Mouse (Mus musculus) lung, adult 10 weeks (tissue): ENCODE results near the gene Vmn1r86. TPM values are rescaled to one million over a fixed set of nuclear protein-coding genes. Genes with fewer than 3 reads are reported as not detected.

Source experiments
- polyA plus RNA-seq: library from polyadenylated mRNA; stranded (reverse); fragments of 350-450 nt; fragmentation: Illumina TruSeq; extraction: RNeasy Lipid Tissue Mini Kit (QIAGEN cat#74804); gene quantifications from one replicate; pipeline ENCODE4 v1.2.3, GENCODE M21; 2014; ENCODE audit warnings: low read depth, low replicate concordance; ENCODE audit not compliant: insufficient read depth

Gene Vmn1r86
- polyA plus RNA-seq = not detected

DNA sequence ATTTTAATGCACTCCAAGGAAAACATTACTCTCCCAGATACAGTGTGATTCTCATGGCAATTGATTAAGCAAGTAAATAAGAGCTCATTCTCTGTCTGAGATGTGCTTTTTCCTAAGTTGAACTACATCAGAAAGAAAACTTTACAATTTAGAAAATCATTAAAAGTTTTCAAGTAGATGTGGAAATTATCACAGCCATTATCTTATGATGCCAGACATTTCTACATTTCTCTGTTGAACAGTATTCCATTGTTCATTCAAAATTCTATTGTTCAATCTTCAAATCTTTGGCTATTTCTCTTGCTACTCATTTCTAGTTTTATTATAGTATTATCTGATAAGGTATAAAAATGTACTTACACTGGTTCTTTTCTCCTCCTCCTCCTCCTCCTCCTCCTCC lies at the start of gene Vmn1r86:
Gene Vmn1r86 (minus strand): TSS at position 101 of the 400 bp plus-strand sequence.

DNA sequence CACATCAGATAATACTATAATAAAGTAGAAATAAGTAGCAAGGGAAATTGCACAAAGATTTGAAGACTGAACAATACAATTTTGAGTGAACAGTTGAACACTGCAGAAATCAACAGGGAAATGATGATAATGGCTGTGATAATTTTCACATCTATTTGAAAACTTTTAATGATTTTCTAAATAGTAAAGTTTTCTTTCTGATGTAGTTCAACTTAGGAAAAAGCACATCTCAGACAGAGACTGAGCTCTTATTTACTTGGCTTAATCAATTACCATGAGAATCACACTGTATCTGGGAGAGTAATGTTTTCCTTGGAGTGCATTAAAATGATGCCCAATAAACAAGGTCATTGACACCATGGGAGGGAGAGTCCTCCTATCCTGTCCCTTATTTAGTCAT lies 39.6 kb upstream of the Vmn1r86 start, which contains the start of gene Vmn1r88:
Gene Vmn1r88 (plus strand): TSS at position 301 of the 400 bp plus-strand sequence.

DNA sequence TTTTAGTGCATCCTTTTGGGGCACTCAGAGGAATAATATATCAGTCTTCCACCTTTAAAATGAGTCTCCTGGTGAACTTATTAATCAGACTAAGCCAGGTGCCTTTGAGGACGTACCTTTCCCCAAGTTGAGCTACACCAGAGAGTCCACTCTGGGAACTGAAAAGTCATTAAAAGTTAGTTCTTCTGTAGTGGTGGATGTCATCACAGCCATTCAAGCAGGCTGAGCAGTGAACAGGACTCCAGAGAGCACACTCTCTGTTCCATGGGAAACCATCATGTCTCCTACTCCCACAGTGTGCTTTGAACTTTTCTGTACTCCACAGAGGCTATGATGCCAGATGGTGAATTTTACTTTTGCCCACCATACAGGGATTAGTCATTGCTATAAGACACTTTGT lies 20.3 kb upstream of the Vmn1r86 start, which contains the start of gene Vmn1r87:
Gene Vmn1r87 (minus strand): TSS at position 101 of the 400 bp plus-strand sequence.

DNA sequence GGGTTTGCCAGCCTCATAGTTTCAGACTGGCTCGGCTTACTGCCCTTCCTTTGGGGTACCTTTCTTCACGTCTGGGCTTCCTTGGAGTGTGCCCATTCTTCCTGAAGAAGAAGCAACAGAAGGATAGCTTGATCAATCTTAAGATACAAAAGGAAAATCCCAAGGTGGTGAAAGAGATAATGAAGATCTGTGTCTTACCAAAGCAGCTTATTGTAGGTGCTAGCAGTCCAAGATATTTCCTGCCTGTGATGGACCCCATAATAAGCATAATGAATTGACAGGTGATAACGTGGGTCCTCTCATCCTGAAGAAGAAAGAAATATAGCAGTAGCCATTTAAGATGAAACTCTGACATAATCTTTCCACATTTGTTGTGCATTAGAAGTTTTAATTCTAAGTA lies 24.6 kb downstream of the Vmn1r86 start, which contains the start of gene Vmn1r85:
Gene Vmn1r85 (minus strand): TSS at position 101 of the 400 bp plus-strand sequence.

DNA sequence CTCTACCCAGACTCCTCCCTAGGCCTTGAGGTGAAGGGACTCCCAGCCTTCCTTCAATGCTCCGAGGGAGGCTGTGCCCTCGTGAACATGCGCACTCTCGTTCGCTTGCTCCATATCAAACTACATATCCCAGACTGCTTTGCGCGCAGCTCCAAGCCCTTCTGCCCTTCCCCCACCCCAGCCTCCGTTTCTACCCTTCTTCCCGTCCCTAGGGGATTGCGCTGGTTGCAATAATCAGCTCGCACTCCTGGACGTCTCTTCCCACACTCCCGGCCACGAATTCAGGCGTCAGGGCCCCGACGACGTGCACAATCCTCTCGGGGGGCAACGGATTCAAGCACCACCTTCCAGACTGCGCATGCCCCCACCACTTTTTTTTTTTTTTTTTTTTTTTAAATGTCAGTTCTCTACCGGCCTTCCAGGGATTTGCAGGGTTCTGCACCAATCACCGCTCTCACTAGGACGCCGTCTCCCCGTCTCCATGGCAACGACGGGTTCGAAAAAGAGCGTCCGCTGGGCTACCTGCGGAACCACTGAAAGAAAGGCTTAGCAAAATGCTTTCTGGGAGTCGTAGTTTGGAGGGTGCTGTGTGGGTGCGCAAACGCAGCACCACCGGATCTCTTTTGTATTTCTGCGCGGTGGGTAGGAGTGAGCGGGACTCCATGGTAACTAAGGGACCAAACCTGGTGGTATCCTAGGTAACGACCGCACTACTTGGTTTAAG lies 65.3 kb downstream of the Vmn1r86 start, which contains the start of gene Mzf1:
Gene Mzf1 (minus strand): TSS at position 478 of the 724 bp plus-strand sequence.

Other genes starting within 250 kb of the Vmn1r86 start
- 1.5 TPM for gene Zfp128, start 238.7 kb downstream of the Vmn1r86 start, polyA plus RNA-seq
- 4.5 TPM for gene Zscan22, start 222.1 kb downstream of the Vmn1r86 start, polyA plus RNA-seq
- gene Rps5, start 197.6 kb downstream of the Vmn1r86 start, polyA plus RNA-seq = 1,656 TPM
- gene Rnf225, start 192.5 kb downstream of the Vmn1r86 start, polyA plus RNA-seq = 0.42 TPM
- gene Zfp324, start 154.1 kb downstream of the Vmn1r86 start, polyA plus RNA-seq = 3.4 TPM
- 2.4 TPM for gene Zfp446, start 142.1 kb downstream of the Vmn1r86 start, polyA plus RNA-seq
- gene Slc27a5, start 121.7 kb downstream of the Vmn1r86 start, polyA plus RNA-seq = 0.10 TPM
- gene Trim28, start 120.8 kb downstream of the Vmn1r86 start, polyA plus RNA-seq = 98.9 TPM
- gene Zbtb45, start 109.9 kb downstream of the Vmn1r86 start, polyA plus RNA-seq = 8.1 TPM
- gene Chmp2a, start 85.1 kb downstream of the Vmn1r86 start, polyA plus RNA-seq = 264 TPM
- gene Ube2m, start 81.6 kb downstream of the Vmn1r86 start, polyA plus RNA-seq = 97.8 TPM
- 0.27 TPM for gene Mzf1, start 65.2 kb downstream of the Vmn1r86 start, polyA plus RNA-seq
- gene Vmn1r85, start 24.7 kb downstream of the Vmn1r86 start, polyA plus RNA-seq = not detected
- not detected for gene Vmn1r87, start 20.2 kb upstream of the Vmn1r86 start, polyA plus RNA-seq
- gene Vmn1r88, start 39.7 kb upstream of the Vmn1r86 start, polyA plus RNA-seq = not detected
- gene Vmn1r89, start 93.1 kb upstream of the Vmn1r86 start, polyA plus RNA-seq = not detected
- 6.9 TPM for gene Lig1, start 157.4 kb upstream of the Vmn1r86 start, polyA plus RNA-seq
- 3.1 TPM for gene Zswim9, start 158.8 kb upstream of the Vmn1r86 start, polyA plus RNA-seq
- 0.09 TPM for gene Pla2g4c, start 204.7 kb upstream of the Vmn1r86 start, polyA plus RNA-seq